Mouse (Mus musculus): ENCODE measurements around the gene Asb15. TPM values are rescaled to one million over a fixed set of nuclear protein-coding genes. Genes with fewer than 3 reads are reported as not detected.

The Asb15 gene
- polyA plus RNA-seq, 1 experiment: not detected

DNA sequence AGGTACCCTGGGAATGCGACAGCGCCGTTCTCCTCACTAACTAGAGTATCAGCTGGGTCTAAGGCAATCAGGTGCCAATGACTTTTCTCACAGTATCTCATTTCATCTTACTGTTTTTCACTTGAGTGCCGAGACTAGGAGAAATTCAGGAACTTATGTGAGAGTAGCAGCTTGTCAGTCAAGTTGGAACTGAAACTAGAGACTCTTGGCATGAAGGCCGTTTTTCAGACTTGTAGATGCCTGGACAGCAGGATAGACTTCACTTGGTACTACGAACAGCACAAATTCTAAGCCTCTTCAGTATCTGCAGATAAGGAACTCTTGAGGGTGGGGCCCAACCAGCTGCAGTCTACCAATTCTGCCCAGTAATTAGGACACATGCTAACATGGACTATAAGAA, 72.2 kb downstream of the Asb15 start:
- no peak overlapping the region for H3K27ac ChIP-seq (ENCODE audit: insufficient read depth, low read depth, low read length)
- no peaks in the 10 kb centered on the region for H3K4me1 ChIP-seq (ENCODE audit: control insufficient read depth, insufficient read depth, low read length)
- 92% methylated on average over 6 of the region's 6 CpGs for WGBS
- no peak overlapping the region for H3K4me3 ChIP-seq (ENCODE audit: insufficient read depth, low read depth, low read length)
- TF ChIP-seq POLR2A (IDR thresholded peaks at IDR 0.05; ENCODE audit: insufficient read depth, low read depth, low read length) (no peak), CTCF (IDR thresholded peaks at IDR 0.05; ENCODE audit: insufficient read depth, low read depth, low read length) (no peak)

DNA sequence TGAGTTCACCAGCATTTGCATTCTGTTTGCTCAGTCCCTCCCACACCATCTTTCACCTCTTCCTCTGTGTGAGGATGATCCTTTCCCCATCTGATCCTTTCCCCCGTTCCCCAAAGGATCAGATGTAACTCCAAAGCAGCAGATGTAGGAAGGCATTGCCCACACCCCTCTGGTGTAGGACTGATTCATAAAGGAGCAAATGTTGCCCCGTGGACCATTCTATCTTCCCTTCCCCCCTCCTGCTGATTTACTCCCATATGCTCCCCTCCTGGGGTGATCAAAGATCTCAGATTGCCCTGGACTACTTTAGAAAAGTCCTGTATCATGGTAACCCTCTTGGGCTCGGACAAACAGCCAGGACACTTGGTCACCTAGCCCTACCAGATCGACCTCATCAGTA, 72.8 kb downstream of the Asb15 start:
- H3K27ac ChIP-seq (ENCODE audit: insufficient read depth, low read depth, low read length): no peak overlapping the region
- WGBS: 90% methylated on average over 4 of the region's 4 CpGs

DNA sequence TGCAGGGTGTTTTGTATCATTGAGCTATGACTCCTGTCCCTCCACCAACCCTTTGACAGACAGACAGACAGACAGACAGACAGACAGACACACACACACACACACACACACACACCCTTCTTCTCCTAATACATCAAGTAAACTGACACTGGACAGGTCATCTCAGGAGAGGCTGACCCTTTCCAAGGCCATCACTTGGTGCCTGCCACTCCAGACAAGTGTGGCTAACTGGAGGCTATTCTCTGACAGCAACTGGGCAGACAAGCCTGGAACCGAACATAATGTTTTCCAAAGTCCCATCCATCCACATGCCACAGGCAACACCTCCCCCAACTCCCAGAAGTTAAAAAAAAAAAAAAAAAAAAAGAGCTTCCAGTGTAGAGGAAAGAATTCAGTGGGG, 73.7 kb downstream of the Asb15 start:
- Histone ChIP-seq H3K4me1 (ENCODE audit: control insufficient read depth, insufficient read depth, low read length) (no peaks in the 10 kb centered on the region), H3K27ac (ENCODE audit: insufficient read depth, low read depth, low read length) (no peak overlapping the region), H3K4me3 (ENCODE audit: insufficient read depth, low read depth, low read length) (no peak overlapping the region)
- WGBS: 71% methylated on average over 1 of the region's 1 CpGs
- TF ChIP-seq POLR2A (IDR thresholded peaks at IDR 0.05; ENCODE audit: insufficient read depth, low read depth, low read length): no peak
- TF ChIP-seq CTCF (IDR thresholded peaks at IDR 0.05; ENCODE audit: insufficient read depth, low read depth, low read length): no peak

More for the DNA sequence above, 72.8 kb downstream of the Asb15 start:
- TF ChIP-seq POLR2A (IDR thresholded peaks at IDR 0.05; ENCODE audit: insufficient read depth, low read depth, low read length) (no peak), CTCF (IDR thresholded peaks at IDR 0.05; ENCODE audit: insufficient read depth, low read depth, low read length) (no peak)
- Histone ChIP-seq H3K4me1 (ENCODE audit: control insufficient read depth, insufficient read depth, low read length) (no peaks in the 10 kb centered on the region), H3K4me3 (ENCODE audit: insufficient read depth, low read depth, low read length) (no peak overlapping the region)

DNA sequence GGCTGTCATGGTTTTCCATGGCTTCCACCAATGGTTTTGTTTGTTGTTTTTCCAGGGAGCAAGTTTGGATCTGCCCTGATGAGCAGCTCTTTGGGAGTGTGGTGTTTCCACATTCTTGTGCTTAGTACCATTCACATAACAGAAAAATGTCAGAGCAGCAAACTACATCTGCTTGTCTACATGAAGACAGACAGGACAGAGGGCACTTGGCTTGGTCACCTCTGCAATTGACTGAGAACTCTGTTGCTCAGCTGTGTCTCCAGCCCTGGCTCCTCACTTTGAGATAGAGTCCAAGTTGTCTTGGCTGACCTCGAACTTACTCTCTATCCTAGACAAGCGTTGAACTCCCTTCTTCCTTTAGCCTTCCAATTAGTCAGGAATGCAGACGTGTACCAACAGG, 74.4 kb downstream of the Asb15 start:
- Histone ChIP-seq H3K27ac (ENCODE audit: insufficient read depth, low read depth, low read length) (no peak overlapping the region), H3K4me1 (ENCODE audit: control insufficient read depth, insufficient read depth, low read length) (no peaks in the 10 kb centered on the region), H3K4me3 (ENCODE audit: insufficient read depth, low read depth, low read length) (no peak overlapping the region)
- WGBS: 83% methylated on average over 3 of the region's 3 CpGs
- TF ChIP-seq CTCF (IDR thresholded peaks at IDR 0.05; ENCODE audit: insufficient read depth, low read depth, low read length): no peak
- TF ChIP-seq POLR2A (IDR thresholded peaks at IDR 0.05; ENCODE audit: insufficient read depth, low read depth, low read length): no peak

DNA sequence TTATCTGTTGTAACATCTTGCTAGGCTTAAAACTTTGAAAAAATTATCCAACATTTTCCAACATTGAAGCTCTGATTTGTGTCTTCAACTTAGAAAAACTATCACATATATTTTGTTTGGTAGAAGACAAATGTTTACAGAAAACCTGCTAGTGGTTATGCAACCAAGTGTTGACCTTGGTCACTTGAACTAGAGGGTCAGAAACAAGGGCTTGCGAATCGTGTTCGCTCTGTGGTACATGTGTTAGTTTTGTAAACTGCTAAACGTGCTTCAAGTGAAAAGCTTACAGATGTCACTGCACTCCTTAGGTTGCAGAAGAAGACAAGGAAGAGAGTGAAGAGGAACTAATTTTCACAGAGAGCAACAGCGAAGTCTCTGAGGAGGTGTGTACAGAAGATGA, 75.0 kb downstream of the Asb15 start:
- no peaks in the 10 kb centered on the region for H3K4me1 ChIP-seq (ENCODE audit: control insufficient read depth, insufficient read depth, low read length)
- TF ChIP-seq CTCF (IDR thresholded peaks at IDR 0.05; ENCODE audit: insufficient read depth, low read depth, low read length): no peak
- TF ChIP-seq POLR2A (IDR thresholded peaks at IDR 0.05; ENCODE audit: insufficient read depth, low read depth, low read length): no peak
- H3K4me3 ChIP-seq (ENCODE audit: insufficient read depth, low read depth, low read length): no peak overlapping the region
- H3K27ac ChIP-seq (ENCODE audit: insufficient read depth, low read depth, low read length): no peak overlapping the region
- WGBS: 91% methylated on average over 5 of the region's 5 CpGs

DNA sequence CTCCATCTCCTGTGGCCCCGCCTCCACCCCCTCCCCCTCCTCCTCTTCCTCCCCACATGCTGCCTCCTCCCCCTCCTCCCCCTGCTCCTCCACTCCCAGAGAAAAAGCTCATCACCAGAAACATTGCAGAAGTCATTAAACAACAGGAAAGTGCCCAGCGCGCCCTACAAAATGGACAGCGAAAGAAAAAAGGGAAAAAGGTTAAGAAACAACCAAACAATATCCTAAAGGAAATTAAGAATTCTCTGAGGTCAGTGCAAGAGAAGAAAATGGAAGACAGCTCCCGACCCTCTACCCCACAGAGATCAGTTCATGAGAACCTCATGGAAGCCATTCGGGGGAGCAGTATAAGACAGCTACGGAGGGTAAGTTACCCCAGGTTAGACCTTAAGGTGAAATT, 76.3 kb downstream of the Asb15 start:
- no peak overlapping the region for H3K27ac ChIP-seq (ENCODE audit: insufficient read depth, low read depth, low read length)
- TF ChIP-seq CTCF (IDR thresholded peaks at IDR 0.05; ENCODE audit: insufficient read depth, low read depth, low read length) (no peak), POLR2A (IDR thresholded peaks at IDR 0.05; ENCODE audit: insufficient read depth, low read depth, low read length) (no peak)
- whole genome bisulfite sequencing: 93% methylated on average over 7 of the region's 7 CpGs
- no peaks in the 10 kb centered on the region for H3K4me1 ChIP-seq (ENCODE audit: control insufficient read depth, insufficient read depth, low read length)
- H3K4me3 ChIP-seq (ENCODE audit: insufficient read depth, low read depth, low read length): no peak overlapping the region

DNA sequence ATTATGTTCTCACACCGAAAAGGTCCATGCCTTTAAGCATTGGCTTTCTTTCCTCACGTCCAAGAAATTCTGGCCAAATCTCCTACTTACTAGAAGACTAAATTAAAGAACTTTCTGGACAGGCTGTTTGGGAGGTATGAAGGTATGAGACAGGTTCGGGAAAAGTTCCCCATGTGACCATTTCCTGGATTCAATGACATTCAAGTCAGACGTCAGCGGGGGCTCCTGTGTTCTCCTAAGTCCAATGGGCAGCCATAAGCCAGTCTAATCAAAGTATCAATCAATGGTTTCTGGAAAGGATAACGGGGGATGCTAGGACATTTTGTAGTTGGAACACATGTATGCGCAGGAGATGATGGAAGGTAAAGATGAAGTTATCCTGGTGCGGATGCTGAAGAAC, 77.7 kb downstream of the Asb15 start:
- TF ChIP-seq POLR2A (IDR thresholded peaks at IDR 0.05; ENCODE audit: insufficient read depth, low read depth, low read length): no peak
- no peak for TF ChIP-seq CTCF (IDR thresholded peaks at IDR 0.05; ENCODE audit: insufficient read depth, low read depth, low read length)
- Histone ChIP-seq H3K27ac (ENCODE audit: insufficient read depth, low read depth, low read length) (no peak overlapping the region), H3K4me1 (ENCODE audit: control insufficient read depth, insufficient read depth, low read length) (no peaks in the 10 kb centered on the region), H3K4me3 (ENCODE audit: insufficient read depth, low read depth, low read length) (no peak overlapping the region)
- WGBS: 96% methylated on average over 8 of the region's 8 CpGs

DNA sequence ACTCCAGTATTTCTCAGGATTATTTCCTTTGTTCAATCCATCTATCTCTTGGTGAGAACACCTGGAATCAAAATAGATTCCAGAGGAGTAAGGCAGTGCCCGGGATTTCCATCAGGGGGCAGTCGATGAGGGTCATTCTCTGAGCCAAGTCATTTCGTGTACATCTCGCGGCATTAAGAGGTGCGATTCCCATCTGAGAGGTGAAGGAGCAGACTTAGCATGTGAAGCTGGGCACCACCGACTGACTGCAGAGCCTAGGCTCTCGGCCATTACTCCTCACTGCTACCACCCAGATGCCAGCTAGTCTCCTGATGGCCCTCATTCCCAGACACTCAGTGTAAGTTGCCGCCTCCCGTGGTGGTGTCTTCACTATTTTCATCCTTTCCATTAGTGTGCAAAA, 78.6 kb downstream of the Asb15 start:
- H3K4me3 ChIP-seq (ENCODE audit: insufficient read depth, low read depth, low read length): no peak overlapping the region
- WGBS: 79% methylated on average over 10 of the region's 10 CpGs
- H3K4me1 ChIP-seq (ENCODE audit: control insufficient read depth, insufficient read depth, low read length): no peaks in the 10 kb centered on the region
- H3K27ac ChIP-seq (ENCODE audit: insufficient read depth, low read depth, low read length): no peak overlapping the region
- TF ChIP-seq POLR2A (IDR thresholded peaks at IDR 0.05; ENCODE audit: insufficient read depth, low read depth, low read length) (no peak), CTCF (IDR thresholded peaks at IDR 0.05; ENCODE audit: insufficient read depth, low read depth, low read length) (no peak)

DNA sequence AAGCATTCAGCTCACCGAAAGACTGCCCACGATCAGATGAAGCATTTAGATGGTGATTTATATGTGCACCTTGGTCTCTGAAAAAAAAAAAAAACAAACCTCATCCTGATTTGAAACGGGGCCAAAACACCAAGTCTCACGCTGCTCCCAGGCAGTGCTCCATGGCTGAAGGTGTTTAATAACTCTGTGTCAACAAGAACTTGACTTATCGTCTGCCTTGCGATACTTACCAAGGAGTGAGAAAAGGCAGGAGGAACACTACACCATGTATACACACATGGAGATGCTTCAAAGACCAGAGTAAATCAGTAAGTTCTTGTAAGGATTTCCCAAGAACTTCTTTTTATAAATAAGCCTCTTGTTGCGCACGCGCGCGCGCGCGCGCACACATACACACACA, 79.6 kb downstream of the Asb15 start:
- no peak overlapping the region for H3K27ac ChIP-seq (ENCODE audit: insufficient read depth, low read depth, low read length)
- H3K4me1 ChIP-seq (ENCODE audit: control insufficient read depth, insufficient read depth, low read length): no peaks in the 10 kb centered on the region
- 89% methylated on average over 15 of the region's 15 CpGs for WGBS
- H3K4me3 ChIP-seq (ENCODE audit: insufficient read depth, low read depth, low read length): no peak overlapping the region
- TF ChIP-seq POLR2A (IDR thresholded peaks at IDR 0.05; ENCODE audit: insufficient read depth, low read depth, low read length) (no peak), CTCF (IDR thresholded peaks at IDR 0.05; ENCODE audit: insufficient read depth, low read depth, low read length) (no peak)

DNA sequence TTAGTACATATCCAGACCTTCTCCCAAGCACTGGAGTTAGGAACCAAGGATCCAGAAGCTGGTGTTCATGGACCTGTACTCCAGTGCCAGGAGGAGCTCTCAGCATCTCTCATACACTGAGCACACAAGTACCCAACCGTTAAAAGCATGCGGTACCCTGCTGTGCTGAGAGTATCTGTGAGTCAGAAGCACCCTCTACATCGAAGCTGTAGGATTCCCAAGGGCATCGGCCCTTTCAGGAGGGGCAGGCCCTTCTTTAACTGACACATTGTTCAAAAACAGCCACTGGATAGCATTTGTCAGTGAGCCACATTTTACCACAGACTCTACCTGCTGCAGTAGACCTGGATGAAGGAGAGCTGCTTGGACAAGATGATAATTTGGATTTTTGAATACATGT, 80.2 kb downstream of the Asb15 start:
- TF ChIP-seq CTCF (IDR thresholded peaks at IDR 0.05; ENCODE audit: insufficient read depth, low read depth, low read length): no peak
- no peak for TF ChIP-seq POLR2A (IDR thresholded peaks at IDR 0.05; ENCODE audit: insufficient read depth, low read depth, low read length)
- WGBS: 46% methylated on average over 4 of the region's 4 CpGs
- H3K4me1 ChIP-seq (ENCODE audit: control insufficient read depth, insufficient read depth, low read length): no peaks in the 10 kb centered on the region
- H3K27ac ChIP-seq (ENCODE audit: insufficient read depth, low read depth, low read length): no peak overlapping the region
- no peak overlapping the region for H3K4me3 ChIP-seq (ENCODE audit: insufficient read depth, low read depth, low read length)
